Mouse (Mus musculus): ENCODE measurements around the gene Rpl41. TPM values are rescaled to one million over a fixed set of nuclear protein-coding genes. Genes with fewer than 3 reads are reported as not detected.

Rpl41 gene
- total RNA-seq, 2 experiments from 2014 or later = 1,506 to 1,536 TPM

Small RNAs within 50 kb of the gene (microRNA-seq; reads per million reads assigned to microRNA genes)
- gene Gm47275 (0 reads per million in 2 experiments), gene Mir6916 (0 reads per million in 2 experiments), gene Mir6917 (0.21 to 0.30 reads per million in 2 experiments)

Other genes with a start within 250 kb of the Rpl41 start
- gene Pan2, start 246.0 kb downstream of the Rpl41 start, total RNA-seq (2021) = 10 to 100 TPM; 14.0 to 16.7 TPM
- gene Cnpy2, start 226.8 kb downstream of the Rpl41 start, total RNA-seq (2021) = 10 to 100 TPM; 82.9 to 86.1 TPM
- 100 to 1,000 TPM; 224 to 234 TPM for gene Cs, start 211.6 kb downstream of the Rpl41 start, total RNA-seq (2021)
- gene Coq10a, start 180.3 kb downstream of the Rpl41 start, total RNA-seq (2021) = 10 to 100 TPM; 51.2 to 52.8 TPM
- 10 to 100 TPM; 55.6 to 59.6 TPM for gene Ankrd52, start 172.2 kb downstream of the Rpl41 start, total RNA-seq (2021)
- not detected for gene Slc39a5, start 148.1 kb downstream of the Rpl41 start, total RNA-seq (2021)
- gene Nabp2, start 137.8 kb downstream of the Rpl41 start, total RNA-seq (2021) = 10 to 100 TPM; 91.6 to 92.0 TPM
- 10 to 100 TPM; 74.4 to 76.3 TPM for gene Rnf41, start 137.6 kb downstream of the Rpl41 start, total RNA-seq (2021)
- 100 to 1,000 TPM; 226 to 234 TPM for gene Smarcc2, start 90.1 kb downstream of the Rpl41 start, total RNA-seq (2021)
- gene Myl6, start 55.2 kb downstream of the Rpl41 start, total RNA-seq (2021) = 100 to 1,000 TPM; 520 to 569 TPM
- gene Myl6b, start 50.6 kb downstream of the Rpl41 start, total RNA-seq (2021) = 10 to 100 TPM; 16.2 to 19.3 TPM
- 1 to 10 TPM; 4.5 to 4.7 TPM for gene Esyt1, start 23.4 kb downstream of the Rpl41 start, total RNA-seq (2021)
- 10 to 100 TPM; 14.1 to 14.3 TPM for gene Zc3h10, start 1.5 kb downstream of the Rpl41 start, total RNA-seq (2021)
- 10 to 100 TPM; 61.9 to 66.9 TPM for gene Pa2g4, start 16.7 kb upstream of the Rpl41 start, total RNA-seq (2021)
- gene Erbb3, start 40.3 kb upstream of the Rpl41 start, total RNA-seq (2021) = 1 to 10 TPM; 7.8 to 8.0 TPM
- 100 to 1,000 TPM; 288 to 319 TPM for gene Rps26, start 77.4 kb upstream of the Rpl41 start, total RNA-seq (2021)
- 10 to 100 TPM; 14.8 to 15.5 TPM for gene Ikzf4, start 96.7 kb upstream of the Rpl41 start, total RNA-seq (2021)
- gene Suox, start 124.8 kb upstream of the Rpl41 start, total RNA-seq (2021) = 10 to 100 TPM; 11.4 to 14.2 TPM
- 100 to 1,000 TPM; 131 to 134 TPM for gene Rab5b, start 147.0 kb upstream of the Rpl41 start, total RNA-seq (2021)
- under 1 TPM; 0.25 to 0.35 TPM for gene Pmel, start 154.9 kb upstream of the Rpl41 start, total RNA-seq (2021)
- gene Cdk2, start 155.7 kb upstream of the Rpl41 start, total RNA-seq (2021) = 1 to 10 TPM; 2.0 to 2.4 TPM
- 10 to 100 TPM in 1 of 2 experiments, 1 to 10 TPM in 1; 9.3 to 11.1 TPM for gene Dgka, start 195.6 kb upstream of the Rpl41 start, total RNA-seq (2021)
- gene Pym1, start 198.6 kb upstream of the Rpl41 start, total RNA-seq (2021) = 10 to 100 TPM; 26.0 to 28.2 TPM
- under 1 TPM; 0.20 to 0.46 TPM for gene Mmp19, start 241.6 kb upstream of the Rpl41 start, total RNA-seq (2021)

Data from layer of hippocampus, postnatal 36 days (tissue).